Mouse (Mus musculus): ENCODE measurements around the gene Grk2.

- no peak for TF ChIP-seq CTCF (IDR thresholded peaks at IDR 0.05; ENCODE audit: control insufficient read depth, insufficient read depth, low read length)
- TF ChIP-seq POLR2A (IDR thresholded peaks at IDR 0.05; ENCODE audit: borderline replicate concordance, control insufficient read depth, low read depth, low read length), result no peak
Measured at GRCm38 (mm10) chr19:4332653-4333052, 26.6 kb upstream of the Grk2 start.

All from bone marrow, adult 2 months (tissue).